Mouse (Mus musculus) layer of hippocampus, postnatal 25 days (tissue): ENCODE measurements around the gene Gan. TPM values are rescaled to one million over a fixed set of nuclear protein-coding genes. Genes with fewer than 3 reads are reported as not detected.
A peak's percentile ranks its signal among the peaks of the same experiment; 100 is the strongest.

Source experiments
- DNase-seq, 2 experiments: peaks; one replicate each; pipeline ENCODE4 v3.0.0; 2022; ENCODE audit warnings: mixed read lengths in 2 of 2, low spot score in 1 of 2; ENCODE audit errors: extremely low spot score in 1 of 2
- total RNA-seq, 2 experiments: library from RNA; stranded (reverse); gene quantifications; 2 replicates each; pipeline ENCODE4 v1.2.3; 2021

Gan gene
- total RNA-seq, 2 experiments from 2014 or later = 15.0 to 18.3 TPM

DNA sequence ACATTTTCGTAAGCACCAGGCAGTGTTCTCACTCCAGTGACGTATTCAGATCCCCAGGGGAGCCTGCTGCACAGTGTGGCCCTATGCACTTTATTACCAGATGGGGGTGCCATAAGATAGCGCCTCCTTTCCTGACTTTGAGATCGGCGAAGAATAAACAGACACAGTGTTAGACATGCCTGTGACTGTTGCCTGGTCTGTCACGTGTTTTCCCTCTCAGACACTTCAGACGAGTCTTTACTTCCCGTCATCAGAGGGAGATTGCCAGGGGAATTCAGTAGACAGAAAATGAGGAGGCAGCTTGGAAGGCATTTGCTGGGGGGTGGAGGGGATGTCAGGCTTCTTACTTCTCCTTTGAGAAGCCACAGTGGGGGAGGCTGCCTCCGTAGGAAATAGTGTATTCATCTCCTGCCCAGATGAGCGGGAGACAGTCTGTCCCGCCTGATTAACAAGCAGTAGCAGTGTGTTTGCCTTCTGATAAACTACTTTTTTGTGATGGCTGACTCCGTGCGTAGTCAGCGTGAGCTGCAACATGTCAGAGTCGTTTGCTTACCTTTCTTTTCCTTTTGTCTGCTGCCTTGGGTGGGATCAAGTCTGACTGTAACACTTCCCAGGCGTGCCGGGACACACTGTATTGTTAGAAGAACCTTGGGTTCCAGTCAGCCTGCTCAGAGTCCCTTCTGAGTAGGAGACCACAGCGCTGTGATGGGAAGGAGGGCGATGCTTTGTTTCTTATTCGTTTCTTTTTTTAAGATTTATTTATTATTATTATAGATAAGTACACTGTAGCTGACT, 40.4 kb downstream of the Gan start:
- peak; percentile 28 to 44 for DNase-seq

- no peak for DNase-seq
These were observed 41.7 kb downstream of the Gan start for GRCm38 (mm10) chr8:117199658-117200057.

DNA sequence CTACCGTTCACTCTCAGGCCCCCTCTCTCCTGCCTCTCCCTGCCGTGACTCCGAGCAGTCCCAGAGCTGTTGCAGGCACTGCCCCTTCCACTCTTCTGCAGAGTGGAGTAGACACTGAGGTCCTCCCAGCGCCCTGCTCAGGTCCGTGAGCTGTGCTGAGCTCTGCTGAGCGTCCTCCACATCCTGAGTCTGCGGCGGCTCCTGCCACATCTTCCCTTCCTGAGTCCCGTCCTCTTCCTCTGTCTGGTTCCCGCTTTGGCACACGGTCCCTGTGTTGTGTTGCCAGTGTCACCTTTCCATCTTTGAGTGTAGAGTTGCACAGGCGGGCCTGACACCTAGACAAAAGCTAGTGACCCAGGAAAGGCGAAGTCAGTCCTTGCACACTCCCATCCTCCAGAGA, 42.4 kb downstream of the Gan start:
- DNase-seq = no peak

- no peak for DNase-seq
These were observed 42.9 kb downstream of the Gan start for GRCm38 (mm10) chr8:117200803-117201202.

- no peak for DNase-seq
These were observed 43.5 kb downstream of the Gan start for GRCm38 (mm10) chr8:117201221-117202017.

DNA sequence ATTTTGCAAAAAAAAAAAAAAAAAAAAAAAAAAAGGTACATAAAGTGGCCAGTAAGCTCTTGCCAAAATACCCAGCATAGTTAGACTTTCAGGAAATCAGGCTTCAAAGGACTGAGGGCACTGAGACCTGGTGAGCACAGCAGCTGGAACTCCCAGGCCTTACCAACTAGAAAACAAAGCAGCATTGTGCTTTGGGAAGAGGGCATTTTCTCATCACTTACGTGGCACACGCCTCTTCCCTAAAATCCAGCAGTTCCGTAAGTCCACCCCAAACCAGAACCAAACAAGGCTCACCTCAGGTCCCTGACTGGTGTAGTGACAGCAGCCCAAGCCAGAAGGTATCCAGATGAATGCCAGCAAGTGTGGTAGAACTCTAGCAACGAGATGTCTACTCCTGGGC, 45.1 kb downstream of the Gan start:
- no peak for DNase-seq

DNA sequence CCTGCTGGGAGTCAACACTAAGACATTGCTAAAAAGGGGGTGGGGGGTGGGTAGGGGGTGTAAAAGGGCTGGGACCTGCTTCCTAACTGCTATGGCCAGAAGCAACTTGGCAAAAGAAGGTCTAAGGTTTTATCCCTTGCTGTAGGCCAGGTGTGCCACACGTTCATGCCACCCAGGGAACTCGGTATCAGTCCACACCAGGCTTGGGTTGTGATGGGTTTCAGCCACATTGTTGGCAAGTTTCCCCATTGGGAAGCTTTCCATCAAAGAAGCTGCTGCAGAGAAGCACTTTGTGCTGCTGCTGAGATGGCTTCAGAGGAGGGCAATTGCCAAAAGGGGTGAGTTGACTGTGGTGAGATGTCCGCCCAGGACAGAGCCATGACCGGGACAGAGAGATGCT, 47.9 kb downstream of the Gan start:
- DNase-seq = no peak

DNA sequence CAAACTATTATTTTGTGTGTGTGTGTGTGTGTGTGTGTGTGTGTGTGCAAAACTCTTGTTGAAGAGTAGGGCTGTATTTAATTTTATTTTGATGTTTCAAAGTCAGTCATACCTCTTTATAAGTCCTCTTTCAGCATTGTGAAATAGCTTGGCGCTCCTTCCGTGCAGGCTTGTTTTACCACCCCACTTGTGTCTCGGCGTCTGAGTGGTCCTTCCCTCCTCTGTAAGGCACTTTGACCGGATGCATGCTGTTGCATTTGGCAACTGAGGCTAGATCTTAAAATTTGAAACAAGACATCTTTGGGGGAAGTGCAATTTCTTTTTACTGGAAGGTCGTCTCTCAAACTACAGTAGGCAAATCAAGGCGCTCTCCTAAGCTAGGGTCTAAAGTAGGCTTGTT, 48.7 kb downstream of the Gan start:
- DNase-seq = no peak

GRCm38 (mm10) chr8:117209150-117209549, 51.2 kb downstream of the Gan start:
- no peak for DNase-seq

DNA sequence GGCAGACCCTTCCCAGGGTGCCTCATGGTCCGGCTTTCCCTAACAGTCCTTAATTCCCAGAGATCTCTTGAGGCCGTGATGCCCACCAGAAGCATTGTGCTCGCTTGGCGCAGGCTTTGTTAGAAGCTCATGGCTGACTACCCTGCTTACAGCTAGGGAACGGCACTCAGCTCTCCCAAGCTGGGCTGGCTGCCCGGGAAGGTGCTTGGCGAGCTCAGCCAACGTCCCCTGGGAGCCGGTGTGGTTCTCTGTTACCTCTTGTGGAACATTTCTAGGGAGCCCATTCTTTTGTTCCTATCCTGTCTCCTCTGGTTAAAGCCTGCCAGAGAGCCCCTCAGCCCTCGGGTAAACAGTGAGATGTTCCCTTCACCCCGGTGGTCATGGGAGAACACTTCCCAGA, 54.2 kb downstream of the Gan start:
- DNase-seq = peak in 1 of 2 experiments; percentile 18

DNA sequence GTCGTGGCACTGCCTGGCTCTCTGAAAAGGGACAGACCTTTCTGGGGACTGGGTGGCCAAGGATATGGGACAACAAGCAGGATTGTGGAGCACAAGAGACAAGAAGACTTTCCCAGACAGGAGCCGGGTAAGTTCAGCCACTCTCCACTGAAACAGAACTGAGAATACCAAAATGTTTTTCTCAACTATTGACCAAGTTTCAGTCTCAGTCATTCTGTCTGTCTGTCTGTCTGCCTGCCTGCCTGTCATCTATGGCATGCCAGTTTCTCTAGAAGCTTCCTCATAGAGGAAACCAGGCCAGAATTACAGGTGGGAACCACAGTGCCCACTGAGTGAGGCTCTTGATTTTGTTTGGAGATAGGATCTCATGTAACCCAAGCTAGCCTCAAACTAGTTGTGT, 59.8 kb downstream of the Gan start:
- DNase-seq = no peak

DNA sequence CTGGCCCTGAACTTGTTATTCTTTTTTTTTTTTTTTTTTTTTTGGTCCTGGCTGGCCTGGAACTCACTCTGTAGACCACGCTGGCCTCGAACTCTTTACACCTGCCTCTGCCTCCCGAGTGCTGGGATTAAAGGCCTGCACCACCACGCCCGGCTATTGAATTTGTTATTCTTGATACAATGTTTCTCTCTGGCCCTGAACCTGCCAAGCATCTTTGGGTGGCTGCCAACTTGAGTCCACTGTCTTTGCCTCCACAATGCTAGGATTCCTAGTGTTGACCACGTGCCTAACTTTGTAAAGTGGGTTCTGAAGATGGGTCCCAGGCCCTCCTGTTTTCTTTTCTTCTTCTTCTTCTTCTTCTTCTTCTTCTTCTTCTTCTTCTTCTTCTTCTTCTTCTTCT, 64.5 kb downstream of the Gan start:
- DNase-seq = no peak

GRCm38 (mm10) chr8:117224630-117225029, 66.7 kb downstream of the Gan start:
- DNase-seq = peak; percentile 84 to 98

DNA sequence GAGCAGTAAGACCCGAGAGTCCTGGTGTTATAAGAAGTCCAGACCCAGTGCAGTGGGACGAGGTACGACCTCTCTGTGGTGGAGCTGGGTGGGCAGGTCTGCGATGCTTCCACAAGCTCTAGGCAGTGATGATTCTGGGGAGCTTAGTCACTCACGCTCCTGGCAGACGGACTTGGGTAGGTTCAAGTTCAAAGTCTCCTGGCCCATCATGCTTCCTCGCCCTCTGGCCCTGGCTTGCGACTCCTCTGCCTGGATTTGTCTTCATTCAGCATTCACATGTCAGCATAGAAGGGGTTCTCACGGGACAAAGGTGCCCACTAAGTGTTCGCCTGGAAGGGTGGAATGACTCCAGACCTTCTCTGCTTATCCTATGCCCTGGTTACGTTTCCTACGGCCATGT, 68.4 kb downstream of the Gan start:
- no peak for DNase-seq

GRCm38 (mm10) chr8:117227339-117227738, 69.4 kb downstream of the Gan start:
- no peak for DNase-seq

DNA sequence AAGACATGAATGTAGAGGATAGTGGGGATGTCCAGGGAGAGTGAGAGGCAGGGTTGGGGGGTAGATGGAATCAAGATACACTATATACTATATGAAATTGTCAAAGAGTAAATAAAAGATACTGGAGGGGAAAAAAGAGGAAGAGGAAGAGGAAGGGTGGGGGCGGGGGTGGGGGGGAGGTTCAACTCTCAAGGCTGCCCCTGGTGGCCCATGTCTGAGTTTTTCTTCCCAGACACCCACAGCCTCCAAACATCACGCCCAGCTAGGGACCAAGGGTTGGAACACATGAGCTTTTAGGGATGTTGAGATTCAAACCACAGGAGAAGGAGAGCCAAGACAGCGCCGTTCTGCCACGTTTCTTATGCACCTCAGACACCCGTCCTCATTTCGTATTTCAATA, 75.3 kb downstream of the Gan start:
- no peak for DNase-seq

GRCm38 (mm10) chr8:117236531-117236930, 78.6 kb downstream of the Gan start:
- DNase-seq = no peak

- DNase-seq = no peak
These were observed 82.4 kb downstream of the Gan start for GRCm38 (mm10) chr8:117240326-117240725.

GRCm38 (mm10) chr8:117240841-117241494, 83.0 kb downstream of the Gan start:
- DNase-seq = no peak

DNA sequence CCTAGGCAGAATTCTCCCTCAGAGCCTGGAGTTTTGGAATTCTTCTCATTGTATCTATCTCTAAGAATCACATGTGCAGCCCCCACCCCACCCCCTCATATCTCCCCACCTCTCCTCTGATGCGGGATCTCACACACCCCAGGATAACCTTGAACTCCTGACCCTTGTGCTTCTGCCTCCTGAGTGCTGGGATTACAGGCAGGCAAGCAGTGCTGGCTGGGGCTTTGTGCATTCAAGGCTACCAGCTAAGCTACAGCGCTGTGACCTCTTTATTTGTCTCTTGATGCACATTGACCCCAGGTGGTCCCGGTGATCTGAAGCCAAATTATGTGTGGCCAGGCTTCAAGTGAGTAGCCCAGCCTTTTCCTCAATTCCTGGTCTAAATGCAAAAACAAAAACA, 83.9 kb downstream of the Gan start:
- no peak for DNase-seq

- DNase-seq = no peak
These were observed 84.4 kb downstream of the Gan start for GRCm38 (mm10) chr8:117242286-117242685.
